Mouse (Mus musculus): ENCODE data around the gene Ncr1. TPM values are rescaled to one million over a fixed set of nuclear protein-coding genes. Genes with fewer than 3 reads are reported as not detected.
A peak's percentile ranks its signal among the peaks of the same experiment; 100 is the strongest.

Ncr1 gene
- total and polyA plus RNA-seq, 3 experiments: not detected

DNA sequence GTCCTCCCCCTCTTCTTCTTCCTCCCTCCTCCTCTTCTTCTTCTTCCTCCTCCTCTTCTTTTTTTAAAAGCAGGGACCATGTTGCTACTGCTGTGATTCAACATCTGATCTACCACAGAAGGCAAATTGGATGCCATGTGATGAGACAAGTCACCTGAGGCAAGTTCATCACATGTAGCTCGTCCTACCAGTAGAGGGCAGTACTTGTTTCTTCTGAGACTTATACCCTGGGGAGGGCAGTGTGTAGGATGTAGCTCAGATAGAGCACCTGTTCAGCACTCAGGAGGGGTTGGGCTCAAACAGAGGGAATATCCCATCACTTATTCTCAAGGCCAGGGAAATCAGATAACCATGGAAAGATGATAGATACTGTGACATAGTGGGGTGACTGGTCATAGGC, 40.3 kb upstream of the Ncr1 start:
- H3K4me3 ChIP-seq (replicated peaks in 1 of 3; ENCODE audit: low read depth in 2 of 3, low read length in 2 of 3, poor library complexity in 1 of 3): no peak overlapping the region
- no peaks in the 10 kb centered on the region for H3K27me3 ChIP-seq (replicated peaks)
- dilution Hi-C loops (cut with MboI; ENCODE audit: extremely low pct_ligation_motif_present, extremely low pct_unique_long_range_greater_than_20kb, low sequenced_read_pairs): no loop called here
- H3K27ac ChIP-seq (ENCODE audit: insufficient read depth, low read depth): no peak overlapping the region
- H3K9ac ChIP-seq (ENCODE audit: insufficient read depth, low read depth): no peak overlapping the region
- peaks cover 0 to 22% of the 10 kb centered on the region in 2 experiments; a peak in 2 of 4 replicates for H3K4me1 ChIP-seq (ENCODE audit: control insufficient read depth in 1 of 2, insufficient read depth in 2 of 2)
- in situ Hi-C loops (cut with MboI; ENCODE audit: low pct_ligation_motif_present, low pct_unique_long_range_greater_than_20kb, low sequenced_read_pairs): loop anchor here (10.0 kb wide), 1 partner anchor 138 kb away; no protein-coding TSS in a partner anchor
- no peak overlapping the region for H3K4me2 ChIP-seq (ENCODE audit: insufficient read depth, low read depth, poor library complexity, severe bottlenecking)
- DNase-seq (ENCODE audit: extremely low read depth): peak; percentile 79
- no peaks in the 10 kb centered on the region for H3K9me3 ChIP-seq (replicated peaks; ENCODE audit: low read length)
- TF ChIP-seq JUN (IDR thresholded peaks at IDR 0.05; ENCODE audit: insufficient read depth, low read depth, low read length): no peak
- no peak for TF ChIP-seq UBTF (IDR thresholded peaks at IDR 0.05; ENCODE audit: low read depth, low read length)
- no peak for TF ChIP-seq ZC3H11A (IDR thresholded peaks at IDR 0.05; ENCODE audit: low read depth, low read length)
- no peak for TF ChIP-seq ETS1 (conservative IDR thresholded peaks at IDR 0.05; ENCODE audit: low read depth, low read length)
- TF ChIP-seq ELF1 (IDR thresholded peaks at IDR 0.05; ENCODE audit: low read depth, low read length): no peak
- no peak for TF ChIP-seq SIN3A (IDR thresholded peaks at IDR 0.05; ENCODE audit: low read length)
- peak; percentile 60 for TF ChIP-seq BHLHE40 (IDR thresholded peaks at IDR 0.05; ENCODE audit: low read depth, low read length)
- no peak for TF ChIP-seq RCOR1 (conservative IDR thresholded peaks at IDR 0.05; ENCODE audit: low read depth, low read length)
- TF ChIP-seq KAT2A (IDR thresholded peaks at IDR 0.05; ENCODE audit: insufficient replicate concordance, low read length): 0 out of 2 replicates have a peak, but pooled peaks have one; percentile 15
- no peak for TF ChIP-seq EP300 (IDR thresholded peaks at IDR 0.05; ENCODE audit: low read length)
- no peak for TF ChIP-seq IRF4 (IDR thresholded peaks at IDR 0.05; ENCODE audit: low read depth, low read length)
- TF ChIP-seq NRF1 (IDR thresholded peaks at IDR 0.05; ENCODE audit: low read depth, low read length): no peak
- TF ChIP-seq NELFE (IDR thresholded peaks at IDR 0.05; ENCODE audit: low read depth, low read length): no peak
- no peak for TF ChIP-seq TBP (conservative IDR thresholded peaks at IDR 0.05; ENCODE audit: low read depth, low read length)
- TF ChIP-seq MAFK (IDR thresholded peaks at IDR 0.05; ENCODE audit: insufficient replicate concordance, low read length): no peak
- peak; percentile 87 for TF ChIP-seq SMC3 (IDR thresholded peaks at IDR 0.05; ENCODE audit: low read depth, low read length)
- TF ChIP-seq CTCF (conservative IDR thresholded peaks at IDR 0.05 in 1 of 2, IDR thresholded peaks at IDR 0.05 in 1 of 2; ENCODE audit: low read depth in 2 of 2, low read length in 2 of 2): peak; percentile 62 to 88
- no peak for TF ChIP-seq CHD1 (IDR thresholded peaks at IDR 0.05; ENCODE audit: low read depth, low read length)
- TF ChIP-seq MEF2A (IDR thresholded peaks at IDR 0.05; ENCODE audit: borderline replicate concordance, low read depth, low read length): no peak
- peak; percentile 37; the same call in 1 of the 2 replicates for TF ChIP-seq MAX (IDR thresholded peaks at IDR 0.05; ENCODE audit: low read length)
- no peak for TF ChIP-seq TCF12 (IDR thresholded peaks at IDR 0.05; ENCODE audit: low read depth, low read length)
- no peak for TF ChIP-seq CHD2 (IDR thresholded peaks at IDR 0.05; ENCODE audit: low read length)
- no peak for TF ChIP-seq POLR2AphosphoS2 (IDR thresholded peaks at IDR 0.05; ENCODE audit: low read depth, low read length)
- TF ChIP-seq MYC (IDR thresholded peaks at IDR 0.05; ENCODE audit: low read depth, low read length): 0 out of 2 replicates have a peak, but pooled peaks have one; percentile 42
- no peak for TF ChIP-seq ZMIZ1 (IDR thresholded peaks at IDR 0.05; ENCODE audit: low read depth, low read length)
- TF ChIP-seq USF2 (conservative IDR thresholded peaks at IDR 0.05; ENCODE audit: low read depth, low read length): no peak
- TF ChIP-seq GABPA (IDR thresholded peaks at IDR 0.05; ENCODE audit: insufficient replicate concordance, low read depth, low read length): no peak
- TF ChIP-seq JUND (conservative IDR thresholded peaks at IDR 0.05; ENCODE audit: low read depth, low read length): no peak
- TF ChIP-seq ZNF384 (IDR thresholded peaks at IDR 0.05; ENCODE audit: low read depth, low read length): no peak
- TF ChIP-seq MAZ (IDR thresholded peaks at IDR 0.05; ENCODE audit: low read depth, low read length): no peak
- no peak for TF ChIP-seq HCFC1 (IDR thresholded peaks at IDR 0.05; ENCODE audit: low read depth, low read length)
- TF ChIP-seq USF1 (IDR thresholded peaks at IDR 0.05; ENCODE audit: low read depth, low read length): peak; percentile 14; the same call in 1 of the 2 replicates
- no peak for TF ChIP-seq POLR2A (IDR thresholded peaks at IDR 0.05; ENCODE audit: low read depth, low read length)
- no peak for TF ChIP-seq E2F4 (IDR thresholded peaks at IDR 0.05; ENCODE audit: insufficient replicate concordance, low read depth, low read length)
- TF ChIP-seq RAD21 (IDR thresholded peaks at IDR 0.05; ENCODE audit: low read depth, low read length): peak; percentile 67
- no peak for TF ChIP-seq PAX5 (IDR thresholded peaks at IDR 0.05; ENCODE audit: low read length)
- no peak for TF ChIP-seq ZKSCAN1 (IDR thresholded peaks at IDR 0.05; ENCODE audit: borderline replicate concordance, low read depth, low read length)
- TF ChIP-seq MXI1 (IDR thresholded peaks at IDR 0.05; ENCODE audit: low read depth, low read length): no peak
- H3K36me3 ChIP-seq (replicated peaks in 1 of 2; ENCODE audit: control insufficient read depth in 1 of 2, insufficient read depth in 1 of 2, low read length in 1 of 2): no peaks in the 10 kb centered on the region
- H3K79me2 ChIP-seq (replicated peaks; ENCODE audit: control insufficient read depth, extremely low read depth, insufficient read depth, poor library complexity, severe bottlenecking): no peaks in the 10 kb centered on the region
